Mouse (Mus musculus) midbrain, embryonic 13.5 days (tissue): Measurements from ENCODE around the gene Cyp2w1. TPM values are rescaled to one million over a fixed set of nuclear protein-coding genes. Genes with fewer than 3 reads are reported as not detected.
A peak's percentile ranks its signal among the peaks of the same experiment; 100 is the strongest.
"Not testable (repeated sequence)": the region's sequence is repeated elsewhere in the genome, so short reads cannot be mapped to it uniquely, and the experiment has no call there.

ENCODE experiments used
- ATAC-seq: fragments of 200-750 bp; cut with Nextera tagmentation; 2 replicates; pipeline ENCODE4 v1.8.0; 2017; ENCODE audit warnings: mild to moderate bottlenecking, moderate TSS enrichment, moderate library complexity
- H3K27ac ChIP-seq: fragments of 300-500 bp; sonication (generic); 2 replicates; pipeline ENCODE4 v1.5.1; 2015; ENCODE audit warnings: inconsistent platforms, mild to moderate bottlenecking, moderate library complexity
- H3K27me3 ChIP-seq: fragments of 300-500 bp; sonication (generic); 2 replicates; pipeline ENCODE4 v1.6.1; 2015; ENCODE audit warnings: mild to moderate bottlenecking, inconsistent platforms
- H3K36me3 ChIP-seq: fragments of 300-500 bp; sonication (generic); 2 replicates; pipeline ENCODE4 v1.6.1; 2015; ENCODE audit warnings: mild to moderate bottlenecking, inconsistent platforms
- H3K4me1 ChIP-seq: fragments of 300-500 bp; sonication (generic); replicated peaks from 2 replicates; pipeline ENCODE4 v1.6.1; 2015; ENCODE audit warnings: inconsistent platforms
- H3K4me2 ChIP-seq: fragments of 300-500 bp; sonication (generic); replicated peaks from 2 replicates; pipeline ENCODE4 v1.6.1; 2015; ENCODE audit warnings: moderate library complexity, mild to moderate bottlenecking, inconsistent platforms
- H3K4me3 ChIP-seq: fragments of 300-500 bp; sonication (generic); replicated peaks from 2 replicates; pipeline ENCODE4 v1.5.1; 2015; ENCODE audit warnings: mild to moderate bottlenecking, inconsistent platforms
- H3K9ac ChIP-seq: fragments of 300-500 bp; sonication (generic); replicated peaks from 2 replicates; pipeline ENCODE4 v1.6.1; 2015; ENCODE audit warnings: mild to moderate bottlenecking, inconsistent platforms
- H3K9me3 ChIP-seq: fragments of 300-500 bp; sonication (generic); 2 replicates; pipeline ENCODE4 v1.6.1; 2016; ENCODE audit warnings: mild to moderate bottlenecking, inconsistent platforms
- WGBS: fragments of 180-500 bp; shearing (Covaris S2); methylation state at CpG from one replicate; pipeline ENCODE4 v1.1.7; 2015; 5-methylcytosine and 5-hydroxymethylcytosine counted together
- polyA plus RNA-seq: library from polyadenylated mRNA; unstranded; fragments of >200 nt; fragmentation: Nextera tagmentation; extraction: Ambion mirVana; gene quantifications from 2 replicates; pipeline ENCODE4 v1.2.1, GENCODE M21; 2015

Cyp2w1 gene
- polyA plus RNA-seq, 1 experiment from 2014 or later = not detected

DNA sequence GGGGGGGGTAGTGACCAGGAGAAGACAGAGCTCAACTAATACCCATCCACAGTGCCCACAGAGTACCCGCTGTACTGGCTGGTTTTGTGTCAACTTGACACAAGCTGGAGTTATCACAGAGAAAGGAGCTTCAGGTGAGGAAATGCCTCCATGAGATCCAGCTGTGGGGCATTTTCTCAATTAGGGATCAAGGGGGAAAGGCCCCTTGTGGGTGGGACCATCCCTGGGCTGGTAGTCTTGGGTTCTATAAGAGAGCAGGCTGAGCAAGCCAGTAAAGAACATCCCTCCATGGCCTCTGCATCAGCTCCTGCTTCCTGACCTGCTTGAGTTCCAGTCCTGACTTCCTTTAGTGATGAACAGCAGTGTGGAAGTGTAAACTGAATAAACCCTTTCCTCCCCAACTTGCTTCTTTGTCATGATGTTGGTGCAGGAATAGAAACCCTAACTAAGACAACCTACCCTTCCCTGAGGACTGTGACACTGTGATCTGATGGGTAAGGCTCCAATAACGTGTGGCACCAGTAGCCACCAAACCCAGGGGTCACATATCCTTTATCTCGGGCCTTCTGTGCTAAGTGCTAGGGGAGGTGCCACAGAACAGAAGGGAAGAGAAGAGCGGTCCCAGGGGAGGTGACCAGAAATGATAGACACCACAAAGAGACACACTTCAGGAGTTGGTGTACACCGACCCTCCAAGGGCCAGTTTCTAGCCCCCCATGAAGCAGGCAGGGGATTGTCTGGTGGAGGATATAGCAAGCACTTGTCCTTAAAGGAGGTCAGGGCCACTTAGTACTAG lies 38.1 kb downstream of the Cyp2w1 start:
- H3K36me3 ChIP-seq, H3K27me3 ChIP-seq, H3K4me3 ChIP-seq, H3K27ac ChIP-seq, H3K9me3 ChIP-seq, H3K9ac ChIP-seq, ATAC-seq, H3K4me2 ChIP-seq: not testable (repeated sequence)
- 78% methylated on average over 5 of the region's 5 CpGs for WGBS
- H3K4me1 ChIP-seq = peaks cover 12% of the 10 kb centered on the region; the same call in 1 of the 2 replicates

DNA sequence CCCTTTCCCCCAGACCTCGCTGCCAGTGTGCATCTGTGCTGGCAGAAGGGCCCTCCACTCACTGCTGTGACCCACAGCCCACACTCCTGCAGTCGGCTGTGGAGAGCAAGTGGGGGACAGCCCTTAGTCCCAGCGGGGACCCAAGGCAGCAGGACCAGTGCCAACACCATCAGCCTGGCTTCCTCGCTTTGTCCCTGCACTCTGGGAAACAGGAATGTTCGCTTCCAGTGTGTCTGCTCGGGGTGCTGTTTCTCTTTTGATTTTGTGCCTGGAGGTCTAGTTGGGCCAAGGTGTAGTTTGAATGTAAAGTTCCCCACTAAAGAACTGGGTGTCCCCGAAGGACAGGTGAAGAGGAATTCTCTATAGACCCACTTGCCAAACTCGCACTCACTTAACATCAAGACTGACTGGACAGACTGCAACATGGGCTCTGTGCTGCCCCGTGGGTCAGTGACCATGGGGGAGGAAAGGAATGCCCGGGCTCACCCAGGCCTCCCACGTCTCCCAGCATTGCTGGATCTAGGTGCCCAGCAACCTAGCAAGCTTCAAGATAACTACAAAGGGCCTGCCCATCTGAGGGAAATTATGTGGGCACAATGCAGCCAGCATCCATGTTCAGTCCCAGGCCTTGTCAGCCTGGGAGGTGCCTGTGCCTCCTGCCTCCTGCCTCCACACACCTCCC lies 39.0 kb downstream of the Cyp2w1 start:
- H3K9me3 ChIP-seq = no peaks in the 10 kb centered on the region
- no peaks in the 10 kb centered on the region for H3K36me3 ChIP-seq
- peaks cover 12% of the 10 kb centered on the region; the same call in 1 of the 2 replicates for H3K4me1 ChIP-seq
- H3K4me2 ChIP-seq = no peak overlapping the region
- no peaks in the 10 kb centered on the region for H3K27me3 ChIP-seq
- H3K27ac ChIP-seq = no peak overlapping the region
- no peak for ATAC-seq
- WGBS = 81% methylated on average over 11 of the region's 11 CpGs
- no peak overlapping the region for H3K9ac ChIP-seq
- H3K4me3 ChIP-seq = no peak overlapping the region

DNA sequence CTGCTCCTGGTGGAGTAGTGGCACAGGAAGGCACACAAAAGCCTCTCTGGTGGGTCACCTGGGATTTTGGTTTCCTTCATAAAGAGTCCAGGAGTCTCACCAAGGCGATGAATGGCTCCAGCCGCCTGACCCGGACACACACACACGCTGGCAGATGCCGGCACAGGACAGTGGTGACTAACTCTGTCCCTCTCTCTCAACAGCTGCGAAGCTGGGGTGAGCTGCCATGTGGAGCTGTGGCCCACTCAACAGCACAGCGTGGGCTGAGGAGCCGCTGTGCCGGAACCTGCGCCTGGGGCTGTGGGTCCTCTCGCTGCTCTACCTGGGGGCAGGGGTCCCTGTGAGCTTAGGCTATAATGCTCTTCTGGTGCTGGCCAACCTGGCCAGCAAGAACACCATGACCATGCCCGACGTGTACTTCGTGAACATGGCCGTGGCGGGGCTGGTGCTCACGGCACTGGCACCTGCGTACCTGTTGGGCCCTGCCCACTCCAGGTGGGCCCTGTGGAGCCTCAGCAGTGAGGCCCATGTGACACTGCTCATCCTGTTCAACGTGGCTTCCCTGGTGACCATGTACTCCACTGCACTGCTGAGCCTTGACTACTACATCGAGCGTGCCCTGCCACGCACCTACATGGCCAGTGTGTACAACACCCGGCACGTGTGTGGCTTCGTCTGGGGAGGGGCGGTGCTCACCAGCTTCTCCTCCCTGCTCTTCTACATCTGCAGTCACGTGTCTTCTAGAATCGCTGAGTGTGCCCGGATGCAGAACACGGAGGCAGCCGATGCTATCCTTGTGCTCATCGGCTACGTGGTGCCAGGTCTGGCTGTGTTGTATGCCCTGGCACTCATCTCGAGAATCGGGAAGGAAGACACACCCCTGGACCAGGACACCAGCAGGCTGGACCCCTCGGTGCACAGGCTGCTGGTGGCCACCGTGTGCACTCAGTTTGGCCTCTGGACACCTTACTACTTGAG lies 40.1 kb downstream of the Cyp2w1 start:
- Histone ChIP-seq H3K27ac (no peak overlapping the region), H3K4me1 (peaks cover 12% of the 10 kb centered on the region; the same call in 1 of the 2 replicates), H3K36me3 (no peaks in the 10 kb centered on the region), H3K4me2 (no peak overlapping the region), H3K9me3 (no peaks in the 10 kb centered on the region), H3K27me3 (no peaks in the 10 kb centered on the region), H3K9ac (no peak overlapping the region), H3K4me3 (no peak overlapping the region)
- 95% methylated on average over 37 of the region's 37 CpGs for WGBS
- no peak for ATAC-seq

GRCm38 (mm10) chr5:139393197-139393588 lies 40.8 kb downstream of the Cyp2w1 start:
- Histone ChIP-seq H3K9ac (no peak overlapping the region), H3K27me3 (no peaks in the 10 kb centered on the region), H3K27ac (no peak overlapping the region), H3K9me3 (no peaks in the 10 kb centered on the region), H3K4me3 (no peak overlapping the region), H3K4me2 (no peak overlapping the region), H3K4me1 (peaks cover 7% of the 10 kb centered on the region; the same call in 1 of the 2 replicates), H3K36me3 (no peaks in the 10 kb centered on the region)
- no peak for ATAC-seq
- 88% methylated on average over 16 of the region's 16 CpGs for WGBS

- 62% methylated on average over 7 of the region's 7 CpGs for WGBS
- H3K27ac ChIP-seq = no peak overlapping the region
- H3K36me3 ChIP-seq = no peaks in the 10 kb centered on the region
- no peak overlapping the region for H3K4me3 ChIP-seq
- no peaks in the 10 kb centered on the region for H3K9me3 ChIP-seq
- H3K4me1 ChIP-seq = 0 out of 2 replicates have a peak, but pooled peaks cover 7% of the 10 kb centered on the region
- ATAC-seq = no peak
- H3K27me3 ChIP-seq = no peaks in the 10 kb centered on the region
- no peak overlapping the region for H3K4me2 ChIP-seq
- no peak overlapping the region for H3K9ac ChIP-seq
Measured at GRCm38 (mm10) chr5:139394399-139394798, 42.0 kb downstream of the Cyp2w1 start.

- no peaks in the 10 kb centered on the region for H3K36me3 ChIP-seq
- H3K4me3 ChIP-seq = no peak overlapping the region
- no peaks in the 10 kb centered on the region for H3K27me3 ChIP-seq
- no peak overlapping the region for H3K27ac ChIP-seq
- no peak for ATAC-seq
- no peak overlapping the region for H3K9ac ChIP-seq
- no peak overlapping the region for H3K4me2 ChIP-seq
- 91% methylated on average over 4 of the region's 4 CpGs for WGBS
- no peaks in the 10 kb centered on the region for H3K9me3 ChIP-seq
- 0 out of 2 replicates have a peak, but pooled peaks cover 4% of the 10 kb centered on the region for H3K4me1 ChIP-seq
Measured at GRCm38 (mm10) chr5:139395528-139395927, 43.1 kb downstream of the Cyp2w1 start.

GRCm38 (mm10) chr5:139397359-139397916 lies 45.0 kb downstream of the Cyp2w1 start:
- Histone ChIP-seq H3K27me3 (no peaks in the 10 kb centered on the region), H3K4me2 (no peak overlapping the region), H3K4me1 (0 out of 2 replicates have a peak, but pooled peaks cover 4% of the 10 kb centered on the region), H3K27ac (no peak overlapping the region), H3K9ac (no peak overlapping the region), H3K4me3 (no peak overlapping the region), H3K9me3 (no peaks in the 10 kb centered on the region), H3K36me3 (no peaks in the 10 kb centered on the region)
- WGBS = 93% methylated on average over 4 of the region's 4 CpGs
- ATAC-seq = peak; percentile 16; the same call in 1 of the 2 replicates

GRCm38 (mm10) chr5:139397959-139398753 lies 45.7 kb downstream of the Cyp2w1 start:
- Histone ChIP-seq H3K27me3 (no peaks in the 10 kb centered on the region), H3K36me3 (no peaks in the 10 kb centered on the region), H3K4me3 (no peak overlapping the region), H3K4me1 (0 out of 2 replicates have a peak, but pooled peaks cover 4% of the 10 kb centered on the region), H3K27ac (no peak overlapping the region), H3K9ac (no peak overlapping the region), H3K9me3 (no peaks in the 10 kb centered on the region), H3K4me2 (no peak overlapping the region)
- ATAC-seq = peak; percentile 83
- 44% methylated on average over 5 of the region's 5 CpGs for WGBS

DNA sequence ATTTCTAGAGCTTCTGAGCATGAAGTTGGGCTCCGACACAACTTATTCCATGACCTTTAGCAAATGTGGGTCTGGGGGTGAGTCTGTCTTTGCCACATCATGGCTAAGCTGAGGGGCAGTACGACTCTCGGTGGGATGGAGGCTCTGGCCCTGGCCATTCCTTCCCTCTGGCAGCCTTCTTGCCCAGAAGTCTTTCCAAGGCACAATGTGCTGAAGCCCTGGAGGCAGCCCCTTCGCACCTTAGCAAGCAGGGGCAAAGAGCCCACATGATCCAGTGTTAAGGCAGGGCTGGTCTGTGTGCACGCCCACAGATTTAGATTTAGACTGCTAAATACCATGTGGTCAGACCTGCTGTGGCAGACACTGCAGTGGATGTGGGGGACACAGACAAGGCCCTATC lies 46.4 kb downstream of the Cyp2w1 start:
- Histone ChIP-seq H3K9ac (no peak overlapping the region), H3K36me3 (no peaks in the 10 kb centered on the region), H3K4me1 (0 out of 2 replicates have a peak, but pooled peaks cover 4% of the 10 kb centered on the region), H3K9me3 (no peaks in the 10 kb centered on the region), H3K27ac (no peak overlapping the region), H3K27me3 (no peaks in the 10 kb centered on the region), H3K4me3 (no peak overlapping the region), H3K4me2 (no peak overlapping the region)
- peak; percentile 17; the same call in 1 of the 2 replicates for ATAC-seq
- 84% methylated on average over 5 of the region's 5 CpGs for WGBS

DNA sequence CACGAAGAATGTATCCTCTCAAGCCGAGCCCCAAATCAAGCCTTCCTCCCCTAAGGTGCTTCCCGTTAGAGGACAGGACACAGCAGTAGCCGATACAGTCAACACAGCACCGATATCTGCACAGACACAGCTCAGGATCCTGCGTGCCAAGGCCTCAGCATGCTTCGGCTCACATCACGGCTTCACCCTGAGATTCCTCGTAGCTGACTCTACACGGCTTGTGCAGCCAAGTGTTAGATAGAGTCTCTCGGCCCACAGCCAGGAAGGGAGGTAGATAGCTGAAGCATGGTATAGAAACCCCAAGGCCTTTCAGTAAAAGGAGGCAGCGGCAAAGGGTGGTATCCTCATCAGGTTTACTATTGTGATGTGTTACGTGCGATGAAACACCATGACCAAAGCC lies 47.6 kb downstream of the Cyp2w1 start:
- no peaks in the 10 kb centered on the region for H3K9me3 ChIP-seq
- no peak overlapping the region for H3K9ac ChIP-seq
- H3K36me3 ChIP-seq = no peaks in the 10 kb centered on the region
- ATAC-seq = no peak
- H3K27ac ChIP-seq = no peak overlapping the region
- H3K4me1 ChIP-seq = 0 out of 2 replicates have a peak, but pooled peaks cover 4% of the 10 kb centered on the region
- WGBS = 91% methylated on average over 14 of the region's 14 CpGs
- H3K4me2 ChIP-seq = no peak overlapping the region
- no peak overlapping the region for H3K4me3 ChIP-seq
- no peaks in the 10 kb centered on the region for H3K27me3 ChIP-seq

DNA sequence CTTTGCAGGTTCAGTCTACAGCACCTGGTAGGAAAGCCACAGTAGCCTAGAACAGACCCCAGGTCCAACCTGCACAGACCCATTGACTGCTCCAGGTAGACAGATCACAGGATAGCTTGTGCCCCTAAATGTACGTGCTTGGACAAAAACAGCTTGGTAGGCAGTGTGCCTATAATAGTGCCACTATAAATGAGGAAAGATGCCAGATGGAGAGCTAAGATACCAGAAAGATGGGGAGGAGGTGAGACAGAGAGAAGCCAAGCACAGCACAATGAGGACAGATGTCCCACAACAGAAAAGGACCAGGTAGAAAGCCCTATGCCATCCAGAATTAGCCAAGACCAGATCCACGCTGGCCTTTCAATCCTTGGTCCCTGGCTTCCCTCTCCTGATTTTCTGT lies 49.7 kb downstream of the Cyp2w1 start:
- H3K27ac ChIP-seq = no peak overlapping the region
- no peaks in the 10 kb centered on the region for H3K36me3 ChIP-seq
- no peaks in the 10 kb centered on the region for H3K27me3 ChIP-seq
- H3K9me3 ChIP-seq = no peaks in the 10 kb centered on the region
- 0 out of 2 replicates have a peak, but pooled peaks cover 5% of the 10 kb centered on the region for H3K4me1 ChIP-seq
- H3K9ac ChIP-seq = no peak overlapping the region
- H3K4me3 ChIP-seq = no peak overlapping the region
- no peak overlapping the region for H3K4me2 ChIP-seq
- 92% methylated on average over 2 of the region's 2 CpGs for WGBS
- ATAC-seq = no peak
